Mouse (Mus musculus) olfactory bulb, adult 2 months (tissue): Measurements from ENCODE around the gene Zbtb7a. TPM values are rescaled to one million over a fixed set of nuclear protein-coding genes. Genes with fewer than 3 reads are reported as not detected.
A peak's percentile ranks its signal among the peaks of the same experiment; 100 is the strongest.

Experiments used
- H3K27ac ChIP-seq: fragments of 200-500 bp; 2 replicates; pipeline ENCODE4 v1.5.1; 2012; ENCODE audit warnings: low read depth, low read length; ENCODE audit not compliant: insufficient read depth
- H3K4me1 ChIP-seq: fragments of 200-500 bp; 2 replicates; pipeline ENCODE4 v1.6.1; 2012; ENCODE audit warnings: low read length; ENCODE audit not compliant: control insufficient read depth, insufficient read depth
- H3K4me3 ChIP-seq: fragments of 200-500 bp; 2 replicates; pipeline ENCODE4 v1.5.1; 2012; ENCODE audit warnings: mild to moderate bottlenecking, low read depth, low read length, moderate library complexity; ENCODE audit not compliant: insufficient read depth
- CTCF ChIP-seq: fragments of 200-500 bp; IDR thresholded peaks from 2 replicates; pipeline ENCODE4 v1.5.1; 2012; ENCODE audit warnings: low read depth, mild to moderate bottlenecking, low read length, moderate library complexity; ENCODE audit not compliant: insufficient read depth
- POLR2A ChIP-seq: fragments of 200-500 bp; IDR thresholded peaks from 2 replicates; pipeline ENCODE4 v1.6.1; 2012; ENCODE audit warnings: mild to moderate bottlenecking, low read depth, low read length, moderate library complexity; ENCODE audit not compliant: insufficient read depth
- WGBS: fragments of 180-500 bp; shearing (Covaris S2); methylation state at CpG from one replicate; pipeline ENCODE4 v1.1.7; 2018; 5-methylcytosine and 5-hydroxymethylcytosine counted together
- polyA plus RNA-seq: library from polyadenylated mRNA; stranded (reverse); fragments of >200 nt; gene quantifications from 2 replicates; pipeline ENCODE4 v1.2.4, GENCODE M21; 2012; ENCODE audit warnings: low replicate concordance; ENCODE audit not compliant: missing spikeins, insufficient read depth, insufficient read length

Zbtb7a gene
- polyA plus RNA-seq, 1 experiment = not detected

GRCm38 (mm10) chr10:81138131-81138782 lies 3.2 kb downstream of the Zbtb7a start:
- 3% methylated on average over 24 of the region's 24 CpGs for WGBS
- TF ChIP-seq POLR2A = no peak; the same call in none of the 2 replicates
- TF ChIP-seq CTCF = no peak
- Histone ChIP-seq H3K27ac (peak overlapping the region; percentile 47; the same call in 1 of the 2 replicates), H3K4me1 (peaks cover 60% of the 10 kb centered on the region), H3K4me3 (peak overlapping the region; percentile 80)

GRCm38 (mm10) chr10:81138821-81139528 lies 4.0 kb downstream of the Zbtb7a start:
- no peak for TF ChIP-seq POLR2A
- no peak for TF ChIP-seq CTCF
- Histone ChIP-seq H3K4me1 (peaks cover 64% of the 10 kb centered on the region), H3K27ac (peak overlapping the region; percentile 54), H3K4me3 (peak overlapping the region; percentile 80)
- 45% methylated on average over 11 of the region's 11 CpGs for WGBS

GRCm38 (mm10) chr10:81139529-81139846 lies 4.5 kb downstream of the Zbtb7a start:
- Histone ChIP-seq H3K4me3 (peak overlapping the region; percentile 80; the same call in 1 of the 2 replicates), H3K27ac (peak overlapping the region; percentile 54), H3K4me1 (peaks cover 67% of the 10 kb centered on the region)
- WGBS = 78% methylated on average over 4 of the region's 4 CpGs
- TF ChIP-seq CTCF = no peak
- TF ChIP-seq POLR2A = no peak

- no peak for TF ChIP-seq POLR2A
- no peak for TF ChIP-seq CTCF
- Histone ChIP-seq H3K27ac (no peak overlapping the region), H3K4me1 (peaks cover 69% of the 10 kb centered on the region), H3K4me3 (0 out of 2 replicates have a peak overlapping the region, but pooled peaks have one; percentile 80)
- 44% methylated on average over 8 of the region's 8 CpGs for WGBS
Observed at GRCm38 (mm10) chr10:81140005-81140404, 5.0 kb downstream of the Zbtb7a start.

- 36% methylated on average over 10 of the region's 10 CpGs for WGBS
- no peak for TF ChIP-seq CTCF
- no peak for TF ChIP-seq POLR2A
- Histone ChIP-seq H3K4me1 (peaks cover 70% of the 10 kb centered on the region), H3K27ac (no peak overlapping the region), H3K4me3 (peak overlapping the region; percentile 16)
Observed at GRCm38 (mm10) chr10:81140717-81141454, 5.9 kb downstream of the Zbtb7a start.

GRCm38 (mm10) chr10:81141455-81142210 lies 6.6 kb downstream of the Zbtb7a start:
- no peak overlapping the region; the same call in 1 of the 2 replicates for H3K27ac ChIP-seq
- H3K4me3 ChIP-seq = no peak overlapping the region
- peaks cover 78% of the 10 kb centered on the region for H3K4me1 ChIP-seq
- no peak for TF ChIP-seq POLR2A
- TF ChIP-seq CTCF = no peak
- WGBS = 76% methylated on average over 7 of the region's 7 CpGs

GRCm38 (mm10) chr10:81142551-81142981 lies 7.5 kb downstream of the Zbtb7a start:
- 37% methylated on average over 5 of the region's 5 CpGs for WGBS
- no peak overlapping the region; the same call in 1 of the 2 replicates for H3K27ac ChIP-seq
- no peak overlapping the region for H3K4me3 ChIP-seq
- TF ChIP-seq POLR2A (no peak), CTCF (no peak)
- H3K4me1 ChIP-seq = peaks cover 84% of the 10 kb centered on the region

GRCm38 (mm10) chr10:81143157-81143633 lies 8.2 kb downstream of the Zbtb7a start:
- no peak overlapping the region for H3K4me3 ChIP-seq
- no peak overlapping the region for H3K27ac ChIP-seq
- 58% methylated on average over 7 of the region's 7 CpGs for WGBS
- TF ChIP-seq CTCF = no peak
- no peak for TF ChIP-seq POLR2A
- peaks cover 84% of the 10 kb centered on the region for H3K4me1 ChIP-seq

GRCm38 (mm10) chr10:81143845-81144437 lies 8.9 kb downstream of the Zbtb7a start:
- TF ChIP-seq CTCF (no peak), POLR2A (no peak)
- Histone ChIP-seq H3K27ac (no peak overlapping the region), H3K4me1 (peaks cover 78% of the 10 kb centered on the region), H3K4me3 (no peak overlapping the region)
- 94% methylated on average over 52 of the region's 52 CpGs for WGBS
